Mouse (Mus musculus) heart, adult 2 months (tissue): ENCODE data around the gene Slc16a3.

Source experiments
- CTCF ChIP-seq: fragments of 200-600 bp; IDR thresholded peaks from 2 replicates; pipeline ENCODE4 v1.8.1; 2022; ENCODE audit warnings: antibody characterized with exemption, mild to moderate bottlenecking, moderate library complexity
- POLR2A ChIP-seq: fragments of 200-500 bp; IDR thresholded peaks from 2 replicates; pipeline ENCODE4 v1.6.1; 2011; ENCODE audit warnings: mild to moderate bottlenecking, low read depth, low read length, control low read depth; ENCODE audit not compliant: insufficient read depth

DNA sequence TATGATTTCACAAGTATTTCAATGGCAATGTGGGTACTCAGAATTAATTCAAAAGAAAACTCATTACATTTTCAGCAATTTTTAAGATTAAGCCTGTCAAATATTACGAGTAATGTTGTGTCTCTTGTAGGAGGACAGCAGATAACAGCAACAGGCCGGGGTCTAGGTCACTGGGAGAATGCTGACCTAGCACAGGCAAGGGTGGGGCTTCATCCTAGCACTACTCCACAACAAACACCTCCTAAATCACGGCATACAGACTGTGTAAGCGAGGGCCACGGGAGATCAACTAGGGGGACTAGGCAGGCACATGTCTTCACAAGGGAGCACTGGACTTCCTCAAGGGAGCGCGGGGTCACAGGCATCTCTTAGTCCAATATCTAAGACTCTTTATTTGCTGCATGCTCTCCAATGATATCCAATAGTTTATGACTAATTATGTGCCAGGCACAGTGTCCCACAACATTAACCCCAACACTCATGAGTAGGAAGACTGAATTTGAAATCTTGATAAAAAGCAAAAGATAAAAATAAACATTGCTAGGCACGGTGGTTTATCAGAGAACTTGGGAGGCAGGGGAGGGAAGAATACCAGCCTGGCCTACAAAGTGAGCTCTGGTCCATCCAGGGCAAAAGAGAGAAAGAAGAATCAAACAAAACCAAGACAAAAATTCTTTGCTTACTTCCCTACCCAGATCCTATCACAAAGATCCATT is 31.6 kb downstream of the Slc16a3 start:
- TF ChIP-seq POLR2A (no peak), CTCF (no peak)
